Mouse (Mus musculus) activated CD4-positive, CD25-positive, alpha-beta regulatory T cell, adult 9 weeks (primary cell): ENCODE results near the gene Gm9611. TPM values are rescaled to one million over a fixed set of nuclear protein-coding genes. Genes with fewer than 3 reads are reported as not detected.

ENCODE experiments used
- polyA plus RNA-seq: library from polyadenylated mRNA; unstranded; fragments of 100-300 nt; shearing (Covaris generic); gene quantifications from one replicate; pipeline ENCODE4 v1.2.1, GENCODE M21; 2017

The Gm9611 gene
- polyA plus RNA-seq = not detected

GRCm38 (mm10) chr14:42297258-42297657 is at the start of gene Gm9611:
Gm9611 (minus strand) TSS chr14:42297358.

GRCm38 (mm10) chr14:42309910-42310309 is 12.8 kb upstream of the Gm9611 start, which contains the start of gene Gm7995:
Gm7995 (plus strand) TSS chr14:42310210.

GRCm38 (mm10) chr14:42259948-42260347 is 37.2 kb downstream of the Gm9611 start, which contains the start of gene Gm17026:
Gm17026 (minus strand) TSS chr14:42260048.

Other genes starting within 250 kb of the Gm9611 start
- not detected for gene Gm7951, start 180.0 kb downstream of the Gm9611 start, polyA plus RNA-seq
- not detected for gene Gm17027, start 134.7 kb downstream of the Gm9611 start, polyA plus RNA-seq
- not detected for gene Gm3573, start 106.6 kb downstream of the Gm9611 start, polyA plus RNA-seq
- gene Gm17026, start 37.3 kb downstream of the Gm9611 start, polyA plus RNA-seq = not detected
- gene Gm7995, start 12.9 kb upstream of the Gm9611 start, polyA plus RNA-seq = not detected
- gene Gm8005, start 142.3 kb upstream of the Gm9611 start, polyA plus RNA-seq = not detected
- gene Gm8011, start 166.5 kb upstream of the Gm9611 start, polyA plus RNA-seq = not detected
- gene Gm8020, start 205.0 kb upstream of the Gm9611 start, polyA plus RNA-seq = not detected
- not detected for gene Gm8024, start 226.9 kb upstream of the Gm9611 start, polyA plus RNA-seq